Comparison of ENCODE assay signal across 30 mouse cellular contexts in the genomic region with DNA sequence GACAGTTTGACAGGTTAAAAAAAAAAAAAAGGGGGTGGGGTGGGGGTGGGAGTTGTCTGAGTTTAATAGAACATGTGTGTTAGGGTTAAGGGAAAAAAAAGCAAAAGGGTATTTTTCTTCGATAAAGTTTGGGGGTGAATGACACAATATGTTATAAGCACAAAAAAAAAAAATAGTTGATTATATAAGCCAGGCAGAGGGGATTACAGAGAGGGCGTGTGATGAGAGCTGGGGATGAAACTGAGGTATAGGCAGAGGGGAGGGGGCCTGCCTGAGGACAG. TPM values are rescaled to one million over a fixed set of nuclear protein-coding genes. Genes with fewer than 3 reads are reported as not detected.
DNase-seq lines count a peak whose midpoint lies in the region; ATAC-seq and TF ChIP-seq lines count a peak whose summit lies in the region.
"Had no signal": no experiment of that assay in that cellular context is flagged by ENCODE, and none has a peak within 500 bp of the region (broad histone marks: within the 10 kb centered on the region; RNA-seq: fewer than 3 reads in every experiment).

No protein-coding gene starts in this region.

- DNase-seq in heart, adult 8-10 months (ENCODE audit: low spot score): no peak
- no peak for DNase-seq in layer of hippocampus, adult 2 months (ENCODE audit: low spot score in 2 of 2)
- DNase-seq in layer of hippocampus, postnatal 25 days (ENCODE audit: extremely low spot score in 1 of 2, low spot score in 1 of 2): no peak
- DNase-seq in liver: no peak
- DNase-seq in A20 (ENCODE audit: low read depth, low spot score): peak; percentile 53
- DNase-seq in lung, postnatal 4 days: no peak
- DNase-seq: adrenal gland, postnatal 10 days; adrenal gland, postnatal 36 days; cerebellum, adult 18-20 months; cerebellum, adult 9-10 months; cerebellum, postnatal 14 days; gastrocnemius, postnatal 10 days; gastrocnemius, postnatal 36 days; heart, adult 2 months had no signal

- H3K4me1 ChIP-seq in heart, embryonic 12.5 days (replicated peaks): peaks cover 12% of the 10 kb centered on the region
- peaks cover 53% of the 10 kb centered on the region for H3K4me1 ChIP-seq in liver, embryonic 12.5 days

- ATAC-seq in heart, embryonic 12.5 days (ENCODE audit: insufficient number of reproducible peaks, low FRiP score): no peak
- no peak for ATAC-seq in liver, embryonic 12.5 days
- ATAC-seq: activated CD4-positive, CD25-positive, alpha-beta regulatory T cell, adult 4 months; forebrain, embryonic 13.5 days; forebrain, embryonic 16.5 days; hindbrain, embryonic 16.5 days; intestine, embryonic 15.5 days had no signal

- peaks cover 18% of the 10 kb centered on the region for H3K27me3 ChIP-seq in heart, embryonic 12.5 days (replicated peaks)
- peaks cover 42% of the 10 kb centered on the region for H3K27me3 ChIP-seq in liver, embryonic 12.5 days (replicated peaks)

- H3K4me3 ChIP-seq in heart, embryonic 12.5 days: no peak overlapping the region
- no peak overlapping the region for H3K4me3 ChIP-seq in layer of hippocampus, adult 2 months
- no peak overlapping the region for H3K4me3 ChIP-seq in liver, embryonic 12.5 days
- H3K4me3 ChIP-seq: forebrain, embryonic 13.5 days; heart, adult 2 months; heart, embryonic 15.5 days; hindbrain, embryonic 13.5 days; intestine, embryonic 15.5 days had no signal

- no peak for TF ChIP-seq CTCF in layer of hippocampus, adult 2 months (conservative IDR thresholded peaks at IDR 0.05)

- H3K4me2 ChIP-seq in heart, embryonic 12.5 days: peak overlapping the region; percentile 51; the same call in 1 of the 2 replicates
- H3K4me2 ChIP-seq in liver, embryonic 12.5 days: peak overlapping the region; percentile 28; the same call in 1 of the 2 replicates
- H3K4me2 ChIP-seq: heart, embryonic 15.5 days; intestine, embryonic 15.5 days had no signal

- H3K9me3 ChIP-seq in heart, embryonic 12.5 days (replicated peaks): no peaks in the 10 kb centered on the region
- no peaks in the 10 kb centered on the region for H3K9me3 ChIP-seq in liver, embryonic 12.5 days (replicated peaks)
- H3K9me3 ChIP-seq: forebrain, embryonic 10.5 days; forebrain, embryonic 13.5 days; heart, embryonic 15.5 days; hindbrain, embryonic 10.5 days; hindbrain, embryonic 13.5 days; intestine, embryonic 15.5 days had no signal

- no peak overlapping the region for H3K27ac ChIP-seq in heart, embryonic 12.5 days (ENCODE audit: poor library complexity, severe bottlenecking)
- H3K27ac ChIP-seq in layer of hippocampus, adult 2 months: peak overlapping the region; percentile 32; the same call in 1 of the 2 replicates
- no peak overlapping the region for H3K27ac ChIP-seq in liver, embryonic 12.5 days
- H3K27ac ChIP-seq: forebrain, embryonic 10.5 days; forebrain, embryonic 13.5 days; heart, adult 2 months; heart, embryonic 15.5 days; hindbrain, embryonic 13.5 days; intestine, embryonic 15.5 days had no signal

- H3K36me3 ChIP-seq in heart, embryonic 12.5 days: no peaks in the 10 kb centered on the region
- H3K36me3 ChIP-seq in liver, embryonic 12.5 days: no peaks in the 10 kb centered on the region
- H3K36me3 ChIP-seq: forebrain, embryonic 10.5 days; heart, embryonic 15.5 days; hindbrain, embryonic 10.5 days; hindbrain, embryonic 13.5 days; intestine, embryonic 15.5 days had no signal

- H3K9ac ChIP-seq in heart, embryonic 12.5 days: no peak overlapping the region
- H3K9ac ChIP-seq in liver, embryonic 12.5 days: no peak overlapping the region
- H3K9ac ChIP-seq: forebrain, embryonic 13.5 days; heart, embryonic 15.5 days; intestine, embryonic 15.5 days had no signal

- 49% methylated on average over 2 of the region's 2 CpGs for WGBS in heart, embryonic 12.5 days
- 26% methylated on average over 2 of the region's 2 CpGs for WGBS in liver, embryonic 12.5 days (ENCODE audit: insufficient replicate concordance)

RNA-seq across cellular contexts. Expression of a gene that starts 42.8 kb away (rescaled TPM):
- 11.2 and 12.0 TPM in 2 replicates for polyA plus RNA-seq in heart, embryonic 12.5 days (2016; fragmentation: Nextera tagmentation; extraction: Ambion mirVana)
- 1 to 10 TPM in 2 of 4 experiments, under 1 TPM in 2; 0.41 to 1.2 (median 0.78) TPM for total RNA-seq in heart, adult 8-10 months (2022)
- under 1 TPM; 0.22 to 0.28 TPM for total RNA-seq in layer of hippocampus, adult 2 months (2021)
- total RNA-seq in layer of hippocampus, postnatal 25 days (2021): under 1 TPM; 0.28 to 0.74 TPM
- polyA plus RNA-seq in liver, embryonic 12.5 days (2016; fragmentation: Nextera tagmentation; extraction: Ambion mirVana): 28.9 and 29.0 TPM in 2 replicates
- polyA plus RNA-seq: forebrain, embryonic 16.5 days had no signal

RNA-seq across cellular contexts. Expression of a gene that starts 50.3 kb away (rescaled TPM):
- polyA plus RNA-seq in heart, embryonic 12.5 days (2016; fragmentation: Nextera tagmentation; extraction: Ambion mirVana): not detected in 2 replicates
- total RNA-seq in heart, adult 8-10 months (2022): not detected
- not detected for total RNA-seq in layer of hippocampus, adult 2 months (2021)
- not detected for total RNA-seq in layer of hippocampus, postnatal 25 days (2021)
- polyA plus RNA-seq in liver, embryonic 12.5 days (2016; fragmentation: Nextera tagmentation; extraction: Ambion mirVana): not detected in 2 replicates
- total RNA-seq: adrenal gland, adult 18-20 months; adrenal gland, postnatal 10 days; adrenal gland, postnatal 36 days; gastrocnemius, adult 18-20 months; gastrocnemius, postnatal 10 days; gastrocnemius, postnatal 36 days; granulocyte monocyte progenitor cell, adult 5-6 weeks; heart, adult 2 months; heart, postnatal 25 days had no signal
- polyA plus RNA-seq: embryonic facial prominence, embryonic 11.5 days; forebrain, embryonic 10.5 days; forebrain, embryonic 13.5 days; forebrain, embryonic 16.5 days; heart, adult 2 months; heart, embryonic 15.5 days; hindbrain, embryonic 10.5 days; hindbrain, embryonic 13.5 days; hindbrain, embryonic 16.5 days; intestine, embryonic 15.5 days had no signal

RNA-seq across cellular contexts. Expression of a gene that starts 56.4 kb away (rescaled TPM):
- 0.08 and 0.20 TPM in 2 replicates for polyA plus RNA-seq in heart, embryonic 12.5 days (2016; fragmentation: Nextera tagmentation; extraction: Ambion mirVana)
- under 1 TPM in 1 of 4 experiments, not detected in 3; 0.09 TPM for total RNA-seq in heart, adult 8-10 months (2022)
- under 1 TPM in 1 of 2 experiments, not detected in 1; 0.15 TPM for total RNA-seq in layer of hippocampus, adult 2 months (2021)
- under 1 TPM in 1 of 2 experiments, not detected in 1; 0.16 TPM for total RNA-seq in layer of hippocampus, postnatal 25 days (2021)
- polyA plus RNA-seq in liver, embryonic 12.5 days (2016; fragmentation: Nextera tagmentation; extraction: Ambion mirVana): 0.41 and 0.42 TPM in 2 replicates
- total RNA-seq: heart, adult 2 months had no signal
- polyA plus RNA-seq: activated CD4-positive, CD25-positive, alpha-beta regulatory T cell, adult 4 months; forebrain, embryonic 13.5 days; forebrain, embryonic 16.5 days had no signal
